Mouse (Mus musculus) adrenal gland, postnatal 10 days (tissue): Measurements from ENCODE around the gene Neil1. TPM values are rescaled to one million over a fixed set of nuclear protein-coding genes. Genes with fewer than 3 reads are reported as not detected.

ENCODE experiments used
- DNase-seq: peaks from one replicate; pipeline ENCODE4 v3.0.0; 2021; ENCODE audit warnings: mixed read lengths
- total RNA-seq, 2 experiments: library from RNA; stranded (reverse); gene quantifications; 2 replicates each; pipeline ENCODE4 v1.2.3; 2021

Neil1 gene
- total RNA-seq, 2 experiments from 2014 or later = 11.4 to 13.1 TPM

GRCm38 (mm10) chr9:57139110-57139509, 9.0 kb downstream of the Neil1 start:
- DNase-seq = no peak

DNA sequence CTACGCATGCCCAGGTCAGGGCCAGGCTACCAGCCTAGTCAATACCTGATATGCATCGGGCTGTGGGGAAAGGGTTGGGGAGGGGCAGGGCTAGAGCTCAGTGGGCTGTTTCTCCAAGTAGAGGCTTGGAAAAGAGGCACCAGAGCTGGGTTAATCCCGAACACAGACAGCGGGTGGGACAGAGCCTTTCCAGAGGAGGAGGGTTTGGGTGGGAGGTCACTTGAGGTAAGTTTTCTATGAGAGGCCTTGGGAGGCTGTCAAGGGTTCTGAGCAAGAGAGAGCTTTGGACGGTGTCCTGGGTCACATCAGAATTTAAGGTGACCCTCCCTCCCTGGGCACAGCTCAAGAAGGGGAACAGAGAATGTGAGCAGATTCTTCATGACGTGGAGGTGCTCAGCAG, 9.6 kb downstream of the Neil1 start:
- DNase-seq = no peak

DNA sequence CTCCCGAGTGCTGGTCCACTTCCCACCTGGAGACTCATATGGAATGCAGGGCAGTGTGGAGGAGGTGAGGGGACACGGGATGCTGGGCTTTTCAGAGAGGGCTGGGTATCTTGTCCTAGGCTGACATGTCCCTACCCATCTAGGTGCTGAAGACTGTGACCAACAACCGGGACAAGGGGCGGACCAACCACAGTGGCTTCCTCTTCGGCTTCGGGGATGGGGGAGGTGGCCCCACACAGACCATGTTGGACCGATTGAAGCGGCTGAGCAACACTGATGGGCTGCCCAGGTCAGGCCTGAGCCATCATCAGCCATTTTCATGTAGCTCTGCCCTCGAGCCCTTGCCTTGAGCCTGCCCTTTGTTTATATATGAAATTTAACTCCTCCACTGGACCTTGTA, 10.3 kb downstream of the Neil1 start:
- no peak for DNase-seq

DNA sequence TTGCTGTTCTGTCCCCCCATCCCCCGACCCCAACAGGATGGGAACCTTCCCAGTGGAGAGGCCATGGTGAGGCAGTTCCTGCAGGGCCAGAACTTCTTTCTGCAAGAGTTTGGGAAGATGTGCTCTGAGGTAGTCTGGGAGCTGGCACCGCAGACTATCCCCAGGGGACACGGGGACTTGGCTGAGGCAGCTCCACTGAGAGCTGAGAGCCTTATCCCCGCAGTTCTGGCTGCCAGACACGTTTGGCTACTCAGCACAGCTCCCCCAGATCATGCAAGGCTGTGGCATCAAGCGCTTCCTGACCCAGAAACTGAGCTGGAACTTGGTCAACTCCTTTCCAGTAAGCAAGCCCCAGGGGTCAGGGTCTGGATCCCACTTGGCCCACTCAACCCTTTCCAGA, 10.9 kb downstream of the Neil1 start:
- peak; percentile 78 for DNase-seq

GRCm38 (mm10) chr9:57130577-57131433, 17.3 kb downstream of the Neil1 start, which contains the start of gene Man2c1:
Man2c1 (plus strand) TSS chr9:57130690.
- DNase-seq = peak; percentile 96

- no peak for DNase-seq
These were observed 18.5 kb downstream of the Neil1 start for GRCm38 (mm10) chr9:57129641-57130040.

GRCm38 (mm10) chr9:57117261-57117755, 30.8 kb downstream of the Neil1 start:
- DNase-seq = no peak

Other genes starting within 250 kb of the Neil1 start
- 10 to 100 TPM; 16.6 to 19.5 TPM for gene Snx33, start 219.9 kb downstream of the Neil1 start, total RNA-seq
- 10 to 100 TPM; 84.4 to 87.6 TPM for gene Imp3, start 210.8 kb downstream of the Neil1 start, total RNA-seq
- gene Snupn, start 197.4 kb downstream of the Neil1 start, total RNA-seq = 10 to 100 TPM in 1 of 2 experiments, 1 to 10 TPM in 1; 9.7 to 11.4 TPM
- gene Ptpn9, start 153.4 kb downstream of the Neil1 start, total RNA-seq = 10 to 100 TPM; 39.3 to 41.1 TPM
- 10 to 100 TPM; 53.0 to 59.1 TPM for gene Sin3a, start 76.3 kb downstream of the Neil1 start, total RNA-seq
- gene Man2c1, start 17.6 kb downstream of the Neil1 start, total RNA-seq = 100 to 1,000 TPM in 1 of 2 experiments, 10 to 100 TPM in 1; 84.2 to 121 TPM
- gene Commd4, start 10.0 kb upstream of the Neil1 start, total RNA-seq = 10 to 100 TPM; 48.8 to 57.6 TPM
- gene Trcg1, start 88.3 kb upstream of the Neil1 start, total RNA-seq = not detected
- gene 1700017B05Rik, start 114.3 kb upstream of the Neil1 start, total RNA-seq = 10 to 100 TPM; 38.2 to 40.2 TPM